In the genomic region with DNA sequence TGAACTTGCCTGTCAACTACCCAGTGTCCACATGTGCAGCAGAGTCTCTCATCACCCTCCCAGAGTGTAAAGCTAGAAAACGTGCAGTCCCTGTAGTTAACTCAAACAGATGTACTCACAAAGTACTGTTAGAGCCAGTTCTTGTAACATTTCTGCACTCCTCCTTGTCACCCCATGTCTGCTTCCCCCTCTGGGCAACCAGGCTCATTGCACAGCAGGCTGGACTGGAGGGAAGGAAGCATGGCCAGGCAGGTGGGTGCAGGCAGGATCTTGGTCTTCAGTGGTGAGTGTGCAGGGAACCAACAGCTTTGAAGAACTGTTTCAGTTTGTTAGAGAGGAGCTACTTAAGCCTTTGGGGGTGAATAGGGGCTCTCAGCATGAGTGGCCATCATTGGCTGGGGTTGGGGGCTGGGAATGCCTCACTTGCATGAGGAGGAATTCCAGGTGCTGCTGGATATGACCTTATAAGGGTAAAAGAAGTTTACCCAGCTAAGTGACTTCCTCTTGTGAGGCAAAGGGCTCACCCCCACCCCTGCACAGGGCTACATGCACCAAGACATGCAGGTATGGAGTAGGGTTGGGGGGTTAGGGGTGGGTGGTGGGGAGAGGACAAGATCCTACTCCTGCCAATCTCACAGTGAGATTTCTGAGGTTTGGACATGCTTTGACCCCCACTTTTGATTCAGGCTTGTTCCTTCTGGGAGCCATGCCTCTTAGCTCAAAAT, we compare ENCODE assay signal across 17 mouse cellular contexts. TPM values are rescaled to one million over a fixed set of nuclear protein-coding genes. Genes with fewer than 3 reads are reported as not detected.
A peak's percentile ranks its signal among the peaks of the same experiment; 100 is the strongest.
DNase-seq lines count a peak whose midpoint lies in the region; ATAC-seq and TF ChIP-seq lines count a peak whose summit lies in the region.
"Had no signal": no experiment of that assay in that cellular context is flagged by ENCODE, and none has a peak within 500 bp of the region (broad histone marks: within the 10 kb centered on the region; RNA-seq: fewer than 3 reads in every experiment).

No protein-coding gene starts in this region.

- H3K9me3 ChIP-seq in lung, embryonic 16.5 days (ENCODE audit: control insufficient read depth, low read length): no peaks in the 10 kb centered on the region
- H3K9me3 ChIP-seq: embryonic facial prominence, embryonic 15.5 days; forebrain, embryonic 15.5 days; liver, embryonic 13.5 days had no signal

- WGBS in lung, embryonic 16.5 days: 41% methylated on average over 1 of the region's 1 CpGs
- 5% methylated on average over 1 of the region's 1 CpGs for WGBS in bone marrow, adult 2 months

- TF ChIP-seq POLR2A in bone marrow, adult 2 months (IDR thresholded peaks at IDR 0.05; ENCODE audit: borderline replicate concordance, control insufficient read depth, low read depth, low read length): no peak

- H3K9ac ChIP-seq in lung, embryonic 16.5 days (ENCODE audit: low read length): no peak overlapping the region
- H3K9ac ChIP-seq: embryonic facial prominence, embryonic 15.5 days; forebrain, embryonic 15.5 days; liver, embryonic 13.5 days had no signal

- H3K4me1 ChIP-seq in lung, embryonic 16.5 days (replicated peaks; ENCODE audit: control insufficient read depth, insufficient read depth, low read length): no peaks in the 10 kb centered on the region
- H3K4me1 ChIP-seq in bone marrow, adult 2 months (ENCODE audit: control insufficient read depth, insufficient read depth, low read length): peaks cover 2% of the 10 kb centered on the region; the same call in 1 of the 2 replicates
- H3K4me1 ChIP-seq: embryonic facial prominence, embryonic 15.5 days; forebrain, embryonic 15.5 days had no signal

- no peaks in the 10 kb centered on the region for H3K36me3 ChIP-seq in lung, embryonic 16.5 days (ENCODE audit: control insufficient read depth, insufficient read depth, low read length)
- H3K36me3 ChIP-seq: embryonic facial prominence, embryonic 15.5 days; forebrain, embryonic 15.5 days; liver, embryonic 13.5 days had no signal

- TF ChIP-seq CTCF in bone marrow, adult 2 months (IDR thresholded peaks at IDR 0.05; ENCODE audit: control insufficient read depth, insufficient read depth, low read length): peak; percentile 34; the same call in 1 of the 2 replicates

- peak; percentile 71 for ATAC-seq in lung, embryonic 16.5 days (ENCODE audit: low read depth)
- ATAC-seq in megakaryocyte progenitor cell, adult 5-6 weeks (replicated peaks; ENCODE audit: poor library complexity): peak; percentile 47
- ATAC-seq: forebrain, embryonic 15.5 days; hindbrain, embryonic 16.5 days had no signal

- H3K4me3 ChIP-seq in lung, embryonic 16.5 days (ENCODE audit: low read length): no peak overlapping the region
- no peak overlapping the region for H3K4me3 ChIP-seq in bone marrow, adult 2 months (replicated peaks; ENCODE audit: control insufficient read depth, low read depth, low read length)
- H3K4me3 ChIP-seq: embryonic facial prominence, embryonic 15.5 days; forebrain, embryonic 15.5 days; left cerebral cortex, adult 2 months; liver, embryonic 13.5 days had no signal

- H3K27me3 ChIP-seq in lung, embryonic 16.5 days (ENCODE audit: control insufficient read depth, insufficient read depth, low read depth, low read length): no peaks in the 10 kb centered on the region
- H3K27me3 ChIP-seq: embryonic facial prominence, embryonic 15.5 days; forebrain, embryonic 15.5 days; liver, embryonic 13.5 days had no signal

- H3K27ac ChIP-seq in lung, embryonic 16.5 days (ENCODE audit: low read length): no peak overlapping the region
- no peak overlapping the region for H3K27ac ChIP-seq in bone marrow, adult 2 months (ENCODE audit: control insufficient read depth, insufficient read depth, low read depth, low read length, poor library complexity)
- H3K27ac ChIP-seq: embryonic facial prominence, embryonic 15.5 days; forebrain, embryonic 15.5 days; left cerebral cortex, adult 2 months; liver, embryonic 13.5 days had no signal

- no peak for DNase-seq in lung, postnatal 14 days
- DNase-seq in thymus, postnatal 25 days: peak; percentile 57
- no peak for DNase-seq in kidney, adult 8-10 months
- no peak for DNase-seq in cerebellum, adult 18-20 months
- DNase-seq: cerebellum, postnatal 36 days; gastrocnemius, postnatal 25 days; kidney, postnatal 4 days; liver, embryonic 13.5 days; right cerebral cortex, postnatal 4 days had no signal

- no peak overlapping the region for H3K4me2 ChIP-seq in lung, embryonic 16.5 days (ENCODE audit: low read depth, low read length)
- H3K4me2 ChIP-seq: embryonic facial prominence, embryonic 15.5 days; forebrain, embryonic 15.5 days; liver, embryonic 13.5 days had no signal

RNA-seq across cellular contexts. Expression of a gene that starts 31.7 kb away (rescaled TPM):
- 3.8 and 4.6 TPM in 2 replicates for polyA plus RNA-seq in lung, embryonic 16.5 days (2015; fragmentation: Nextera tagmentation; extraction: Ambion mirVana)
- 6.5 and 17.4 TPM in 2 replicates for polyA plus RNA-seq in bone marrow, adult 2 months (2011; ENCODE audit: insufficient read depth, insufficient read length, low replicate concordance, missing spikeins)
- total RNA-seq in megakaryocyte progenitor cell, adult 5-6 weeks (2015): 14.7 and 26.8 TPM in 2 replicates
- 34.1 and 46.1 TPM in 2 replicates for total RNA-seq in megakaryocyte progenitor cell, adult 5-6 weeks (2017)
- total RNA-seq: MEL had no signal
